Mouse (Mus musculus) olfactory bulb, adult 2 months (tissue): ENCODE measurements at regions not wholly inside any gene's neighbourhood (a gene's known extent, or its start where the extent isn't known, plus 50 kb on each side); places are given as distances from the start of the nearest gene placed in this dataset.

Experiments used
- CTCF ChIP-seq: fragments of 200-500 bp; IDR thresholded peaks from 2 replicates; pipeline ENCODE4 v1.5.1; 2012; ENCODE audit warnings: low read depth, mild to moderate bottlenecking, low read length, moderate library complexity; ENCODE audit not compliant: insufficient read depth
- POLR2A ChIP-seq: fragments of 200-500 bp; IDR thresholded peaks from 2 replicates; pipeline ENCODE4 v1.6.1; 2012; ENCODE audit warnings: mild to moderate bottlenecking, low read depth, low read length, moderate library complexity; ENCODE audit not compliant: insufficient read depth

- TF ChIP-seq CTCF: no peak
- no peak for TF ChIP-seq POLR2A
Measured at GRCm38 (mm10) chr2:45225364-45226044, 108.3 kb upstream of the Zeb2 start.
